Mouse (Mus musculus) ovary, adult 10 weeks (tissue): Measurements from ENCODE around the gene Gm379. TPM values are rescaled to one million over a fixed set of nuclear protein-coding genes. Genes with fewer than 3 reads are reported as not detected.

Source experiments
- polyA plus RNA-seq: library from polyadenylated mRNA; stranded (reverse); fragments of 350-450 nt; fragmentation: Illumina TruSeq; extraction: RNeasy Lipid Tissue Mini Kit (QIAGEN cat#74804); gene quantifications from one replicate; pipeline ENCODE4 v1.2.3, GENCODE M21; 2014

The Gm379 gene
- polyA plus RNA-seq, result not detected

GRCm38 (mm10) chrX:108664885-108665284, at the start of gene Gm379:
TSS of gene Gm379 (minus strand) at chrX:108664891.

Other genes with a start within 250 kb of the Gm379 start
- 41.1 TPM for gene Brwd3, start 169.5 kb upstream of the Gm379 start, polyA plus RNA-seq